Mouse (Mus musculus): ENCODE results near the gene Krtap4-8. TPM values are rescaled to one million over a fixed set of nuclear protein-coding genes. Genes with fewer than 3 reads are reported as not detected.
"Not testable (repeated sequence)": the region's sequence is repeated elsewhere in the genome, so short reads cannot be mapped to it uniquely, and the experiment has no call there.

The Krtap4-8 gene
- total and polyA plus RNA-seq, 2 experiments from 2014 or later, result not detected

DNA sequence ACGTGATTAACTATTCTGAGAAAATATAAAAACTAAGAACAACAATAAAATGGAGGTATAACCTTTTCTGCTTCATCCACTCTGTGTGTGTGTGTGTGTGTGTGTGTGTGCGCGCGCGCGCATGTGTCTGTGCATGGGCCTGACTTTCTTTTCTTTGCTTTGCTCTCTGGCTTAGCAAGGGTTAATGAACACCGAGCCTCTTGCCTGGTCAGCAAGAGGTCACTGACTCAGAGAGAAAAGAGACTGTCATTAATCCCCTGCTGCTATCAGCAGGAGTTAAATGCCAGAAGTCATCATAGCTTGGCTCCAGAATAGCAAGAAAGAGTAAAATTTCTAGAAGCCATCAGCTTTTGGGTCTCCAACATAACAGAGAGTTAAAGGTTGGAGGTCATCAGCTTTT is 2.1 kb downstream of the Krtap4-8 start:
- Histone ChIP-seq H3K27me3 (ENCODE audit: control insufficient read depth, insufficient read depth, low read length) (no peaks in the 10 kb centered on the region), H3K4me3 (ENCODE audit: low read depth, low read length) (no peak overlapping the region), H3K27ac (ENCODE audit: low read depth) (no peak overlapping the region), H3K36me3 (replicated peaks; ENCODE audit: control insufficient read depth, insufficient read depth, low read length) (no peaks in the 10 kb centered on the region), H3K9me3 (replicated peaks; ENCODE audit: control insufficient read depth, low read length) (no peaks in the 10 kb centered on the region), H3K4me2 (ENCODE audit: low read depth, low read length) (no peak overlapping the region), H3K9ac (replicated peaks; ENCODE audit: low read depth, low read length) (no peak overlapping the region), H3K4me1 (ENCODE audit: control insufficient read depth, insufficient read depth) (no peaks in the 10 kb centered on the region)
- no peak for ATAC-seq (ENCODE audit: insufficient read depth, low read depth)
- DNase-seq (ENCODE audit: low spot score), result no peak
- 67% methylated on average over 7 of the region's 7 CpGs for WGBS
- no peak for TF ChIP-seq CTCF (IDR thresholded peaks at IDR 0.05; ENCODE audit: low read depth)
- TF ChIP-seq EP300 (IDR thresholded peaks at IDR 0.05; ENCODE audit: low read depth), result no peak

- not testable (repeated sequence) for H3K4me2 ChIP-seq (ENCODE audit: low read depth, low read length); ATAC-seq (ENCODE audit: insufficient read depth, low read depth); H3K9me3 ChIP-seq (replicated peaks; ENCODE audit: control insufficient read depth, low read length); H3K9ac ChIP-seq (replicated peaks; ENCODE audit: low read depth, low read length); H3K27ac ChIP-seq (ENCODE audit: low read depth); DNase-seq (ENCODE audit: low spot score); H3K4me1 ChIP-seq (ENCODE audit: control insufficient read depth, insufficient read depth); H3K27me3 ChIP-seq (ENCODE audit: control insufficient read depth, insufficient read depth, low read length); H3K4me3 ChIP-seq (ENCODE audit: low read depth, low read length); H3K36me3 ChIP-seq (replicated peaks; ENCODE audit: control insufficient read depth, insufficient read depth, low read length)
Observed at GRCm38 (mm10) chr11:99772813-99773212, 7.7 kb downstream of the Krtap4-8 start, which contains the start of gene Gm11595. Gene Gm11595 (minus strand): TSS chr11:99772913.

GRCm38 (mm10) chr11:99768410-99768809 is 12.1 kb downstream of the Krtap4-8 start:
- WGBS, result 63% methylated on average over 2 of the region's 2 CpGs

GRCm38 (mm10) chr11:99758877-99759276 is 21.6 kb downstream of the Krtap4-8 start:
- Histone ChIP-seq H3K27ac (ENCODE audit: low read depth) (no peak overlapping the region), H3K36me3 (replicated peaks; ENCODE audit: control insufficient read depth, insufficient read depth, low read length) (no peaks in the 10 kb centered on the region), H3K9ac (replicated peaks; ENCODE audit: low read depth, low read length) (no peak overlapping the region), H3K4me3 (ENCODE audit: low read depth, low read length) (no peak overlapping the region), H3K4me1 (ENCODE audit: control insufficient read depth, insufficient read depth) (no peaks in the 10 kb centered on the region), H3K9me3 (replicated peaks; ENCODE audit: control insufficient read depth, low read length) (no peaks in the 10 kb centered on the region), H3K4me2 (ENCODE audit: low read depth, low read length) (no peak overlapping the region), H3K27me3 (ENCODE audit: control insufficient read depth, insufficient read depth, low read length) (no peaks in the 10 kb centered on the region)
- no peak for TF ChIP-seq CTCF (IDR thresholded peaks at IDR 0.05; ENCODE audit: low read depth)
- no peak for TF ChIP-seq EP300 (IDR thresholded peaks at IDR 0.05; ENCODE audit: low read depth)
- DNase-seq (ENCODE audit: low spot score) (no peak), ATAC-seq (ENCODE audit: insufficient read depth, low read depth) (no peak)
- 71% methylated on average over 1 of the region's 1 CpGs for WGBS

More at GRCm38 (mm10) chr11:99768410-99768809, 12.1 kb downstream of the Krtap4-8 start:
- TF ChIP-seq CTCF (IDR thresholded peaks at IDR 0.05; ENCODE audit: low read depth) (no peak), EP300 (IDR thresholded peaks at IDR 0.05; ENCODE audit: low read depth) (no peak)
- no peak overlapping the region for H3K4me2 ChIP-seq (ENCODE audit: low read depth, low read length)
- no peak overlapping the region for H3K27ac ChIP-seq (ENCODE audit: low read depth)
- no peak overlapping the region for H3K9ac ChIP-seq (replicated peaks; ENCODE audit: low read depth, low read length)
- H3K4me3 ChIP-seq (ENCODE audit: low read depth, low read length), result no peak overlapping the region
- no peak for ATAC-seq (ENCODE audit: insufficient read depth, low read depth)
- H3K36me3 ChIP-seq (replicated peaks; ENCODE audit: control insufficient read depth, insufficient read depth, low read length), result no peaks in the 10 kb centered on the region
- H3K9me3 ChIP-seq (replicated peaks; ENCODE audit: control insufficient read depth, low read length), result no peaks in the 10 kb centered on the region
- no peak for DNase-seq (ENCODE audit: low spot score)
- no peaks in the 10 kb centered on the region for H3K4me1 ChIP-seq (ENCODE audit: control insufficient read depth, insufficient read depth)
- no peaks in the 10 kb centered on the region for H3K27me3 ChIP-seq (ENCODE audit: control insufficient read depth, insufficient read depth, low read length)

GRCm38 (mm10) chr11:99743985-99744384 is 36.5 kb downstream of the Krtap4-8 start:
- no peaks in the 10 kb centered on the region for H3K9me3 ChIP-seq (replicated peaks; ENCODE audit: control insufficient read depth, low read length)
- no peak for DNase-seq (ENCODE audit: low spot score)
- H3K9ac ChIP-seq (replicated peaks; ENCODE audit: low read depth, low read length), result no peak overlapping the region
- H3K27ac ChIP-seq (ENCODE audit: low read depth), result no peak overlapping the region
- 62% methylated on average over 3 of the region's 3 CpGs for WGBS
- no peaks in the 10 kb centered on the region for H3K27me3 ChIP-seq (ENCODE audit: control insufficient read depth, insufficient read depth, low read length)
- H3K4me3 ChIP-seq (ENCODE audit: low read depth, low read length), result no peak overlapping the region
- TF ChIP-seq CTCF (IDR thresholded peaks at IDR 0.05; ENCODE audit: low read depth) (no peak), EP300 (IDR thresholded peaks at IDR 0.05; ENCODE audit: low read depth) (no peak)
- no peaks in the 10 kb centered on the region for H3K4me1 ChIP-seq (ENCODE audit: control insufficient read depth, insufficient read depth)
- H3K36me3 ChIP-seq (replicated peaks; ENCODE audit: control insufficient read depth, insufficient read depth, low read length), result no peaks in the 10 kb centered on the region
- H3K4me2 ChIP-seq (ENCODE audit: low read depth, low read length), result no peak overlapping the region
- ATAC-seq (ENCODE audit: insufficient read depth, low read depth), result no peak

DNA sequence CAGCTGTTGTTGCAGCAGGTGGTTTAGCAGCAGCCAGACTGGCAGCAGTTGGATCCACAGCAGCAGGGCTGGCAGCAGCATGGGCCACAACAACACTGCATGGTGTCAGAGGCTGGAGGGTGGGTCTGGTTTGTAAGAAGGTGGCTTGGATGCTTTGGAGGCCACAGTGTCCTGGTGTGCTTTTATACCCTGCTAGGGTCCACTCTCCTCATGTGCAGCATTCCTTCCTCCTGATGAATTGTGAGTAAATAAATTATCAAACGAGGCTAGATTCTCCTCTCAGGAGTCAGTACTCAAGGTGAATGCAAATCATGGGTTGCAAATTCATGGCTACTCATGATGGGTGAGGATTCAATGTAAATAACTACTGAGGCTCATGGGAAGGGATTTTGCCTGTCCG is 46.3 kb downstream of the Krtap4-8 start, which contains the start of gene Gm14180:
Gene Gm14180 (minus strand): TSS at position 101 of the 400 bp plus-strand sequence.
- Histone ChIP-seq H3K27me3 (ENCODE audit: control insufficient read depth, insufficient read depth, low read length) (no peaks in the 10 kb centered on the region), H3K36me3 (replicated peaks; ENCODE audit: control insufficient read depth, insufficient read depth, low read length) (no peaks in the 10 kb centered on the region), H3K4me2 (ENCODE audit: low read depth, low read length) (no peak within 1 kb of the TSS), H3K9me3 (replicated peaks; ENCODE audit: control insufficient read depth, low read length) (no peaks in the 10 kb centered on the region), H3K9ac (replicated peaks; ENCODE audit: low read depth, low read length) (no peak within 1 kb of the TSS), H3K27ac (ENCODE audit: low read depth) (no peak within 1 kb of the TSS), H3K4me3 (ENCODE audit: low read depth, low read length) (no peak within 1 kb of the TSS), H3K4me1 (ENCODE audit: control insufficient read depth, insufficient read depth) (no peaks in the 10 kb centered on the region)
- DNase-seq (ENCODE audit: low spot score), result no peak
- no peak for ATAC-seq (ENCODE audit: insufficient read depth, low read depth)
- TF ChIP-seq CTCF (IDR thresholded peaks at IDR 0.05; ENCODE audit: low read depth), result no peak
- no peak for TF ChIP-seq EP300 (IDR thresholded peaks at IDR 0.05; ENCODE audit: low read depth)
- 44% methylated on average over 2 of the region's 2 CpGs for WGBS

Other genes starting within 250 kb of the Krtap4-8 start
Only the 30 nearest of the 43 such genes appear.
- not detected in 2 replicates for gene Krtap9-3, start 182.6 kb downstream of the Krtap4-8 start, total RNA-seq (2014; rRNA removed; ENCODE audit: low replicate concordance)
- gene Krtap9-3, start 182.6 kb downstream of the Krtap4-8 start, polyA plus RNA-seq (2015; fragmentation: Nextera tagmentation; extraction: Ambion mirVana), result not detected in 2 replicates
- not detected in 2 replicates for gene Gm11938, start 177.4 kb downstream of the Krtap4-8 start, total RNA-seq (2014; rRNA removed; ENCODE audit: low replicate concordance)
- not detected in 2 replicates for gene Gm11938, start 177.4 kb downstream of the Krtap4-8 start, polyA plus RNA-seq (2015; fragmentation: Nextera tagmentation; extraction: Ambion mirVana)
- not detected in 2 replicates for gene Gm11937, start 170.5 kb downstream of the Krtap4-8 start, total RNA-seq (2014; rRNA removed; ENCODE audit: low replicate concordance)
- not detected in 2 replicates for gene Gm11937, start 170.5 kb downstream of the Krtap4-8 start, polyA plus RNA-seq (2015; fragmentation: Nextera tagmentation; extraction: Ambion mirVana)
- gene Krtap2-4, start 165.9 kb downstream of the Krtap4-8 start, total RNA-seq (2014; rRNA removed; ENCODE audit: low replicate concordance), result not detected in 2 replicates
- not detected in 2 replicates for gene Krtap2-4, start 165.9 kb downstream of the Krtap4-8 start, polyA plus RNA-seq (2015; fragmentation: Nextera tagmentation; extraction: Ambion mirVana)
- gene Gm11562, start 160.3 kb downstream of the Krtap4-8 start, total RNA-seq (2014; rRNA removed; ENCODE audit: low replicate concordance), result not detected in 2 replicates
- gene Gm11562, start 160.3 kb downstream of the Krtap4-8 start, polyA plus RNA-seq (2015; fragmentation: Nextera tagmentation; extraction: Ambion mirVana), result not detected in 2 replicates
- gene Krtap4-1, start 152.5 kb downstream of the Krtap4-8 start, total RNA-seq (2014; rRNA removed; ENCODE audit: low replicate concordance), result not detected in 2 replicates
- gene Krtap4-1, start 152.5 kb downstream of the Krtap4-8 start, polyA plus RNA-seq (2015; fragmentation: Nextera tagmentation; extraction: Ambion mirVana), result not detected in 2 replicates
- not detected in 2 replicates for gene Krtap4-2, start 145.6 kb downstream of the Krtap4-8 start, total RNA-seq (2014; rRNA removed; ENCODE audit: low replicate concordance)
- gene Krtap4-2, start 145.6 kb downstream of the Krtap4-8 start, polyA plus RNA-seq (2015; fragmentation: Nextera tagmentation; extraction: Ambion mirVana), result not detected in 2 replicates
- gene Krtap4-7, start 136.6 kb downstream of the Krtap4-8 start, total RNA-seq (2014; rRNA removed; ENCODE audit: low replicate concordance), result not detected in 2 replicates
- gene Krtap4-7, start 136.6 kb downstream of the Krtap4-8 start, polyA plus RNA-seq (2015; fragmentation: Nextera tagmentation; extraction: Ambion mirVana), result not detected in 2 replicates
- not detected in 2 replicates for gene Gm11555, start 130.5 kb downstream of the Krtap4-8 start, total RNA-seq (2014; rRNA removed; ENCODE audit: low replicate concordance)
- not detected in 2 replicates for gene Gm11555, start 130.5 kb downstream of the Krtap4-8 start, polyA plus RNA-seq (2015; fragmentation: Nextera tagmentation; extraction: Ambion mirVana)
- not detected in 2 replicates for gene Gm11563, start 121.7 kb downstream of the Krtap4-8 start, total RNA-seq (2014; rRNA removed; ENCODE audit: low replicate concordance)
- gene Gm11563, start 121.7 kb downstream of the Krtap4-8 start, polyA plus RNA-seq (2015; fragmentation: Nextera tagmentation; extraction: Ambion mirVana), result not detected in 2 replicates
- gene Krtap4-6, start 114.7 kb downstream of the Krtap4-8 start, total RNA-seq (2014; rRNA removed; ENCODE audit: low replicate concordance), result not detected in 2 replicates
- not detected in 2 replicates for gene Krtap4-6, start 114.7 kb downstream of the Krtap4-8 start, polyA plus RNA-seq (2015; fragmentation: Nextera tagmentation; extraction: Ambion mirVana)
- not detected in 2 replicates for gene Gm14190, start 90.0 kb downstream of the Krtap4-8 start, total RNA-seq (2014; rRNA removed; ENCODE audit: low replicate concordance)
- not detected in 2 replicates for gene Gm14190, start 90.0 kb downstream of the Krtap4-8 start, polyA plus RNA-seq (2015; fragmentation: Nextera tagmentation; extraction: Ambion mirVana)
- not detected in 2 replicates for gene Gm14180, start 46.4 kb downstream of the Krtap4-8 start, total RNA-seq (2014; rRNA removed; ENCODE audit: low replicate concordance)
- gene Gm14180, start 46.4 kb downstream of the Krtap4-8 start, polyA plus RNA-seq (2015; fragmentation: Nextera tagmentation; extraction: Ambion mirVana), result not detected in 2 replicates
- gene Gm11595, start 7.8 kb downstream of the Krtap4-8 start, total RNA-seq (2014; rRNA removed; ENCODE audit: low replicate concordance), result not detected in 2 replicates
- not detected in 2 replicates for gene Gm11595, start 7.8 kb downstream of the Krtap4-8 start, polyA plus RNA-seq (2015; fragmentation: Nextera tagmentation; extraction: Ambion mirVana)
- not detected in 2 replicates for gene Krtap4-9, start 4.5 kb upstream of the Krtap4-8 start, total RNA-seq (2014; rRNA removed; ENCODE audit: low replicate concordance)
- gene Krtap4-9, start 4.5 kb upstream of the Krtap4-8 start, polyA plus RNA-seq (2015; fragmentation: Nextera tagmentation; extraction: Ambion mirVana), result not detected in 2 replicates
- gene Gm11596, start 12.8 kb upstream of the Krtap4-8 start, total RNA-seq (2014; rRNA removed; ENCODE audit: low replicate concordance), result not detected in 2 replicates
- gene Gm11596, start 12.8 kb upstream of the Krtap4-8 start, polyA plus RNA-seq (2015; fragmentation: Nextera tagmentation; extraction: Ambion mirVana), result not detected in 2 replicates
- not detected in 2 replicates for gene Gm11569, start 18.2 kb upstream of the Krtap4-8 start, total RNA-seq (2014; rRNA removed; ENCODE audit: low replicate concordance)
- not detected in 2 replicates for gene Gm11569, start 18.2 kb upstream of the Krtap4-8 start, polyA plus RNA-seq (2015; fragmentation: Nextera tagmentation; extraction: Ambion mirVana)
- gene Gm11554, start 23.7 kb upstream of the Krtap4-8 start, total RNA-seq (2014; rRNA removed; ENCODE audit: low replicate concordance), result not detected in 2 replicates
- gene Gm11554, start 23.7 kb upstream of the Krtap4-8 start, polyA plus RNA-seq (2015; fragmentation: Nextera tagmentation; extraction: Ambion mirVana), result not detected in 2 replicates
- gene Krtap4-13, start 29.2 kb upstream of the Krtap4-8 start, total RNA-seq (2014; rRNA removed; ENCODE audit: low replicate concordance), result not detected in 2 replicates
- not detected in 2 replicates for gene Krtap4-13, start 29.2 kb upstream of the Krtap4-8 start, polyA plus RNA-seq (2015; fragmentation: Nextera tagmentation; extraction: Ambion mirVana)
- not detected in 2 replicates for gene Gm11564, start 35.0 kb upstream of the Krtap4-8 start, total RNA-seq (2014; rRNA removed; ENCODE audit: low replicate concordance)
- gene Gm11564, start 35.0 kb upstream of the Krtap4-8 start, polyA plus RNA-seq (2015; fragmentation: Nextera tagmentation; extraction: Ambion mirVana), result not detected in 2 replicates
- gene 2300003K06Rik, start 57.4 kb upstream of the Krtap4-8 start, total RNA-seq (2014; rRNA removed; ENCODE audit: low replicate concordance), result not detected in 2 replicates
- not detected in 2 replicates for gene 2300003K06Rik, start 57.4 kb upstream of the Krtap4-8 start, polyA plus RNA-seq (2015; fragmentation: Nextera tagmentation; extraction: Ambion mirVana)
- gene Krtap4-16, start 70.9 kb upstream of the Krtap4-8 start, total RNA-seq (2014; rRNA removed; ENCODE audit: low replicate concordance), result not detected in 2 replicates
- not detected in 2 replicates for gene Krtap4-16, start 70.9 kb upstream of the Krtap4-8 start, polyA plus RNA-seq (2015; fragmentation: Nextera tagmentation; extraction: Ambion mirVana)
- not detected in 2 replicates for gene Gm11568, start 77.2 kb upstream of the Krtap4-8 start, total RNA-seq (2014; rRNA removed; ENCODE audit: low replicate concordance)
- not detected in 2 replicates for gene Gm11568, start 77.2 kb upstream of the Krtap4-8 start, polyA plus RNA-seq (2015; fragmentation: Nextera tagmentation; extraction: Ambion mirVana)
- gene Gm11559, start 83.8 kb upstream of the Krtap4-8 start, total RNA-seq (2014; rRNA removed; ENCODE audit: low replicate concordance), result not detected in 2 replicates
- gene Gm11559, start 83.8 kb upstream of the Krtap4-8 start, polyA plus RNA-seq (2015; fragmentation: Nextera tagmentation; extraction: Ambion mirVana), result not detected in 2 replicates
- gene Krtap9-1, start 92.7 kb upstream of the Krtap4-8 start, total RNA-seq (2014; rRNA removed; ENCODE audit: low replicate concordance), result not detected in 2 replicates
- not detected in 2 replicates for gene Krtap9-1, start 92.7 kb upstream of the Krtap4-8 start, polyA plus RNA-seq (2015; fragmentation: Nextera tagmentation; extraction: Ambion mirVana)
- not detected in 2 replicates for gene Gm11567, start 98.5 kb upstream of the Krtap4-8 start, total RNA-seq (2014; rRNA removed; ENCODE audit: low replicate concordance)
- not detected in 2 replicates for gene Gm11567, start 98.5 kb upstream of the Krtap4-8 start, polyA plus RNA-seq (2015; fragmentation: Nextera tagmentation; extraction: Ambion mirVana)
- gene Krtap31-1, start 127.2 kb upstream of the Krtap4-8 start, total RNA-seq (2014; rRNA removed; ENCODE audit: low replicate concordance), result not detected in 2 replicates
- gene Krtap31-1, start 127.2 kb upstream of the Krtap4-8 start, polyA plus RNA-seq (2015; fragmentation: Nextera tagmentation; extraction: Ambion mirVana), result not detected in 2 replicates
- gene Gm11565, start 134.0 kb upstream of the Krtap4-8 start, total RNA-seq (2014; rRNA removed; ENCODE audit: low replicate concordance), result not detected in 2 replicates
- not detected in 2 replicates for gene Gm11565, start 134.0 kb upstream of the Krtap4-8 start, polyA plus RNA-seq (2015; fragmentation: Nextera tagmentation; extraction: Ambion mirVana)
- not detected in 2 replicates for gene Krtap31-2, start 155.6 kb upstream of the Krtap4-8 start, total RNA-seq (2014; rRNA removed; ENCODE audit: low replicate concordance)
- not detected in 2 replicates for gene Krtap31-2, start 155.6 kb upstream of the Krtap4-8 start, polyA plus RNA-seq (2015; fragmentation: Nextera tagmentation; extraction: Ambion mirVana)
- not detected in 2 replicates for gene Krtap9-5, start 167.8 kb upstream of the Krtap4-8 start, total RNA-seq (2014; rRNA removed; ENCODE audit: low replicate concordance)
- gene Krtap9-5, start 167.8 kb upstream of the Krtap4-8 start, polyA plus RNA-seq (2015; fragmentation: Nextera tagmentation; extraction: Ambion mirVana), result not detected in 2 replicates